Mouse (Mus musculus) retina, adult 2 months (tissue): ENCODE measurements at regions not wholly inside any gene's neighbourhood (a gene's known extent, or its start where the extent isn't known, plus 50 kb on each side); places are given as distances from the start of the nearest gene placed in this dataset.

Experiments
- DNase-seq: peaks from one replicate; pipeline ENCODE4 v3.0.0-alpha.2; 2012; ENCODE audit warnings: low read depth, low spot score

DNA sequence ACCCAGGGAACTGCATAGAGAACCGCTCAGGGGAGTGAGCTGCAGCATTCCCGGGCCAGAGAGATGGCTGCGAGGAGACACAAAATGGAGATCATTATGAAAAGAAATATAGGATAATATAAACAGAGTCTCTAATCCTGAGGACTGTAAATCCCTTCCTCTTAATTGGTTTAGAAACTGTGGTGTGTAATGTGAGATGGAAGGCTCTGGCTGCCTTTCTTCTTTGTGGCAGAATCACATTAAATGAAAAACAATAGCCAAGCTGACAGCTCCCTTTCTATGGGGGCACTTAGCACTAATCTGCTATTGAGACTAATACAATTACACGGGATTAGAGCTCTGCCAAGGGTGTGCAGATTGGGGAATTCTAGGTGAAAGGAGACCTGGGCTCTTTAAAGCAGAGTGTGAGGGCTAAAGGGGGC, 288.0 kb downstream of the Icos start:
- DNase-seq, result no peak

GRCm38 (mm10) chr1:61273843-61274242, 296.1 kb downstream of the Icos start:
- DNase-seq, result no peak

GRCm38 (mm10) chr1:61274244-61274643, 296.5 kb downstream of the Icos start:
- no peak for DNase-seq

GRCm38 (mm10) chr1:61277170-61277710, 299.5 kb downstream of the Icos start:
- no peak for DNase-seq

DNA sequence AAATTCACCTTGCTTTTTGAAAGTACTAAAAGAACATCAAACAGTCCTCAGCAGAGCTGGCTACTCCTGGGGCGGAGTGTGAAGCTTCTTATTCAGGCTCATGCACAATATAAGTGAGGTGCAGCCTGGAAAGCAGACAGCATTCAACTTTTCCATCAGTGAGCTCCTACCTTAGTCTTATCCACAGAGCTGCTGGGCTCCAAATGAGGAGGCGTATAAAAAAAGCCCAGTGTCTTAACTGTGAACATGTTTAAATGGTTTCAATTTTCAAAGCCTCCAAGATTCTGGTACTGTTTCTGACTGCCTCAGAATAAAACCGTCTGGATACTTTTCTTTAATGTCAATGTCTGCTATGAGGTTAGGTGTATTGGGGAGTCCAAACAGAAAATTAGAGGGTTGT, 310.5 kb downstream of the Icos start:
- no peak for DNase-seq

DNA sequence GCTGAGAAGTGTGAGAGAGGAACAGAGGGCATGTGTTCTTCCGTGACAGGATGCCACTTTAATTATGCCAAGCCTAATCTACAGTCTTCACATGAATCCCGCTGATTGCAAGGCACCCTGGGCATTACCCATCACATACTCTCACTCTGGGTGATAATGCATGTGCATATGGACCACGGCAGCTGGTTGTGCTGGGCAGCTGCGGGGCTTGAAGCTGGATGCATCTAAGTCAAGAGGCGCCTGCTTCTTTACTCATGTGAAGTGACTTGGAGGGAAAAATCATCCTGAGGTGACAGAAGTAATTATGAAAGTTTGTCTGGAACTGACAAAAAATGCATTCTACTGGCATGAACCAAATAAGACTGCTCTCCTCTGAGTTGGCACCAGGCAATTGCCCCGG, 311.2 kb downstream of the Icos start:
- no peak for DNase-seq

GRCm38 (mm10) chr1:61289552-61289951, 311.8 kb downstream of the Icos start:
- no peak for DNase-seq

- DNase-seq, result no peak
Observed at GRCm38 (mm10) chr1:61293106-61293505, 315.4 kb downstream of the Icos start.

- DNase-seq, result no peak
Observed at GRCm38 (mm10) chr1:61295219-61295618, 317.5 kb downstream of the Icos start.

- DNase-seq, result no peak
Observed at GRCm38 (mm10) chr1:61296831-61297230, 319.1 kb downstream of the Icos start.

- DNase-seq, result no peak
Observed at GRCm38 (mm10) chr1:61297361-61297760, 319.6 kb downstream of the Icos start.

DNA sequence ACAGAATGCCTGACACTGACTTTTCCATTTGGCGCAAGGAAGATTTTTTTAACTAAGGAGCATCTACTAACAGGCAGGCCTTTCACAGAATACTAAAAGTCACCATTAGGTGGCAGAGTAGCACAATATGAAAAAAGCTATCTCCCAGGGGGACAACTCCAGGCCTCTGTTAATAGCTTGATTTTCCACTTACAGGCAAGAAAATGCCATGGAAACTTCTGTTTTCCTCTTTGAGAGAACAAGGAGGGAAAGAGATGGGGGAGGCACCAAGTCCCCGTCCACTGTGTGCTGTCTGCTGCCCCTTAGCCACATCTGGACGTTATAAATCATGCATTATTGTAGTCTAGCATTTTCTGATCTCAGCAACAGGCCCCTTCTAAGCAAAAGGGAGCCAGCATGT, 320.3 kb downstream of the Icos start:
- DNase-seq, result peak; percentile 40

GRCm38 (mm10) chr1:61298779-61299178, 321.1 kb downstream of the Icos start:
- no peak for DNase-seq

DNA sequence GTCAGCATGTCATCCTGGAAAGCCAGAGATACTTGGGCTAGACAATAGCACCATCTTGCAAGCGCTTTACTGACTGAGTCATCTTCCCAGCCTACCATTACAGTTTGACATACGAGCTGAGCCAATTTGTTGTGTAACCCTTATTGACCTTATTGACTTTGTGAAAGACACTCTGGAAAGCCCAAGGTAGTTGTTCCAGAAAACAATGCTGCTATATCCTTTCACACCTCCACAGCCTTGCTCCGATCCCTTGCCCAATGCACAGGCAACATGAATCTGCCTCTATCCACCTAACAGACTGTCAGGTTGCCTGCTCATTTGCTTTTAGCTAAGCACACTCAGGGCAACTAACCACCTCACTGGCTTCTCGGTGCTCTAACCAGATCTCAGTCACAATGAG, 322.8 kb downstream of the Icos start:
- no peak for DNase-seq

DNA sequence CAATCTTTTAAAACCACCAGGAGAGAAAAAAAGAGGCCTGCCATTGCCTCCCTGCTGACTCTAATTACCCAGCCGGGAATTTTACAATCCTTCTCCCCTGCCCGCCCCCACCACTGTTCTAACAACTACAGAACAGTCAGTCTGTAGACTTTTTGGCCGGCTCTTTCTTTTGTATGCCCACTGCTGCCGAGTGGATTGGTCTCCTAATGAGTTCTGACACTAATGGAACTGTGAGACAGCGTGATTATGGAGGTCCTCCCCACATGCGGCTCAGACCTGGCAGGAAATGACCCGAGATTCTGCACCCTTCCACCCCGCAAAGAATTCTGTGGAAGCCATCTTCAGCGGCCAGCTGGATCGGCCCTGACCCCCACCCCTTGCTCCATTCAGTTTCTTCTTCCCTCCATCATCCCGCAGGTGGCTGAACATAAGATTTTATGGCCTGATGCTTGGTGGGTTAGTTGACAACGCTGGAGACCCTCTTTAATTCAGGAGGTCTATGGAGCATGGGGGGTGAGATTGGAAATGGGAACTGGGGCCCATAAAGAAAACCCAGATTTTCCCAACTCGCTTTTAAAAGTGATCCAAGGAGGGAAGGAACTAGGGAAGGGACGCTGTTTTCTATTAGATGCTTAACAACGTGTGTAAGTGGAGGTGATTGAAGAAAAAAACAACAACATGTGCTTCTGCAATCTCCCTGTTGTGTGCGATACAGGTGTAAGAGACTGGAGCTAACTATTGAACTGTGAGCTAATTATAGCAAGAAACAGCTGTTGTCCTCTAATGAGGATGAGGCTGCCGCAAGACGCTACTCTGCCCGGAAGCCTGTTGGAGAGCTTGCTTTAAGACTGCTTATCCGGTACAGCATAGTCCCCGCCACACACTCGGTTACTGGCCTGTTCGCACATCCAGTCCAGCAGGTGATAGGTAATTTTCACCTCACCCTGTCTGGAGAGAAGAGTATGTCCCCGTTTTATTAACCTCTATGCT, 323.6 kb downstream of the Icos start:
- DNase-seq, result no peak

GRCm38 (mm10) chr1:61302570-61303071, 324.9 kb downstream of the Icos start:
- no peak for DNase-seq

- DNase-seq, result no peak
Observed at GRCm38 (mm10) chr1:61306296-61306695, 328.6 kb downstream of the Icos start.

DNA sequence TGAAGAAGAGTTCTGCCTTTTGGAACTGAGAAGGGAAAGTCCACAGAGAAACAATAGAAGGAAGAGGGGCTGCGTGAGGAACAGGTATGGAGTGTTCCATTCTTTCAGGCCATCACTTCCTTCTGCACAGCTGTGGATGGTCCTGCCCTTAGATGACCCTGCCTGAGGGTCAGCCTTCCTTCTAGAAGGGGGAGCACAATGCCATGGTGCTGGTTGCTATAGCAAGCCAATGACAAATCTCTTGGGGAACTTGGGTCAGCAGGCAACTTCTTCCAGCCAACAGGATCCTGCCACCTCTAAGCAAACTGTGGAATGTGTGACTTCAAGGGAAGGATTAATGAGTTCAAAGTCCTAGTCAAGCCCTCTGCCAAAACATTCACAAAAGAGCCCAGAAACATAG, 329.1 kb upstream of the Pard3b start:
- DNase-seq, result no peak

DNA sequence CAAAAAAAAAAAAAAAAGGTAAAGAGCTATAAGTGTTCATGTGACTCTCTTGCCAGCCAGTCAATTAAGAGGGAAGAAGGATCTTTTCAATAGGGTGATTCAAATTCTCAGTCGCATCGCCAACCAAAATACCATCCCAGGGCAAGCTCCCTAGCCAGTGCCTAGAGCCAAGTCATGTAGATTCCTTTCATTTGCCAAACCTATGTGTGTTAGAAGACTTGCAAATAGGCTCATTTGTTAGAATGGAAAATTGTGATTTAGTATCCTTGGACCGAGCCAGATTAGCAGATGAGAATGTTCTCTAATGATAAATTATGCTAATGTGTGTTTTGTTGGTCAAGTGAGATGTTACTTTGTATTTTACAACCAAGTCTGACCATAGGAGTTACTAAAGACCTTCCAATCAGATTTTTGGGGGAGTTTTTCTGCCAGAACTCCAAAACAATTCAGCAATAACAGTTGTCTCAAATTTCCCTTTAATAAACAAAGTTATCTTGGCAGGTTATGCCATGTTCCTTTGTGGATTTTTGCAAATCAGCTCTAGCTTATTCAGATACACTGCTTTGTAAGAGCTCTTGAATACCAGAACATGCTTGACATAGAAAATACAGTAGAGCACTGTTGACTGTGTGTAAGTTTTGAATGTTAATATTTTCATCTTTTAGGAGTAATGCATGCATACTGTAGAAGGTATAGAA, 328.4 kb upstream of the Pard3b start:
- DNase-seq, result no peak

- no peak for DNase-seq
Observed at GRCm38 (mm10) chr1:61310761-61311090, 327.9 kb upstream of the Pard3b start.

- DNase-seq, result no peak
Observed at GRCm38 (mm10) chr1:61313196-61313595, 325.4 kb upstream of the Pard3b start.

GRCm38 (mm10) chr1:61316261-61316660, 322.4 kb upstream of the Pard3b start:
- no peak for DNase-seq
